Mouse (Mus musculus): ENCODE data around the gene Camk2g. TPM values are rescaled to one million over a fixed set of nuclear protein-coding genes. Genes with fewer than 3 reads are reported as not detected.

Gene Camk2g
- polyA plus RNA-seq, 1 experiment: 57.2 TPM

GRCm38 (mm10) chr14:20768581-20768980 is 25.3 kb downstream of the Camk2g start:
- Histone ChIP-seq H3K4me3 (no peak overlapping the region), H3K79me2 (ENCODE audit: control insufficient read depth, insufficient read depth) (peaks cover 23% of the 10 kb centered on the region), H3ac (ENCODE audit: control insufficient read depth, insufficient read length) (no peak overlapping the region), H3K4me2 (ENCODE audit: low read depth) (peak overlapping the region; percentile 28), H3K27me3 (ENCODE audit: control insufficient read depth, insufficient read depth, insufficient read length) (no peaks in the 10 kb centered on the region), H3K36me3 (ENCODE audit: control insufficient read depth, insufficient read depth) (peaks cover 41% of the 10 kb centered on the region)
- TF ChIP-seq TCF12 (IDR thresholded peaks at IDR 0.05; ENCODE audit: insufficient read depth, poor library complexity, severe bottlenecking) (no peak), TCF3 (IDR thresholded peaks at IDR 0.05; ENCODE audit: insufficient read length, low read depth) (no peak), POLR2AphosphoS2 (IDR thresholded peaks at IDR 0.05; ENCODE audit: insufficient read length, low read depth) (no peak), SRF (IDR thresholded peaks at IDR 0.05; ENCODE audit: control insufficient read depth, insufficient read length, low read depth) (peak; percentile 94), POLR2A (IDR thresholded peaks at IDR 0.05; ENCODE audit: insufficient read length, low read depth) (no peak)

- no peak overlapping the region for H3K4me2 ChIP-seq (ENCODE audit: low read depth)
These were observed 26.0 kb downstream of the Camk2g start for GRCm38 (mm10) chr14:20767936-20768335.

GRCm38 (mm10) chr14:20765642-20766258 is 28.1 kb downstream of the Camk2g start:
- peak overlapping the region; percentile 72 for H3K4me2 ChIP-seq (ENCODE audit: low read depth)
- H3K4me3 ChIP-seq: no peak overlapping the region
- peaks cover 49% of the 10 kb centered on the region for H3K36me3 ChIP-seq (ENCODE audit: control insufficient read depth, insufficient read depth)
- peaks cover 3% of the 10 kb centered on the region for H3K79me2 ChIP-seq (ENCODE audit: control insufficient read depth, insufficient read depth)
- no peak overlapping the region for H3ac ChIP-seq (ENCODE audit: control insufficient read depth, insufficient read length)
- no peaks in the 10 kb centered on the region for H3K27me3 ChIP-seq (ENCODE audit: control insufficient read depth, insufficient read depth, insufficient read length)
- no peak for TF ChIP-seq CEBPB (IDR thresholded peaks at IDR 0.05; ENCODE audit: insufficient read depth, poor library complexity, severe bottlenecking)
- TF ChIP-seq MYOG (IDR thresholded peaks at IDR 0.05; ENCODE audit: control insufficient read depth in 1 of 3, insufficient read depth in 1 of 3, insufficient read length in 2 of 3, low read depth in 2 of 3): peak in 1 of 3 experiments; percentile 5
- TF ChIP-seq MYOD1 (IDR thresholded peaks at IDR 0.05; ENCODE audit: control insufficient read depth in 1 of 3, insufficient read length in 2 of 3, low read depth in 2 of 3): peak in 1 of 3 experiments; percentile 13
- TF ChIP-seq SRF (IDR thresholded peaks at IDR 0.05; ENCODE audit: control insufficient read depth, insufficient read length, low read depth): peak; percentile 7

More at GRCm38 (mm10) chr14:20767936-20768335, 26.0 kb downstream of the Camk2g start:
- H3K79me2 ChIP-seq (ENCODE audit: control insufficient read depth, insufficient read depth): peaks cover 20% of the 10 kb centered on the region
- peaks cover 45% of the 10 kb centered on the region for H3K36me3 ChIP-seq (ENCODE audit: control insufficient read depth, insufficient read depth)
- no peak overlapping the region for H3K4me3 ChIP-seq
- no peak for TF ChIP-seq USF1 (IDR thresholded peaks at IDR 0.05; ENCODE audit: low read depth)
- no peak for TF ChIP-seq MYOG (IDR thresholded peaks at IDR 0.05; ENCODE audit: control insufficient read depth in 1 of 3, insufficient read depth in 1 of 3, insufficient read length in 2 of 3, low read depth in 2 of 3)
- no peak for TF ChIP-seq REST (IDR thresholded peaks at IDR 0.05; ENCODE audit: insufficient read depth, insufficient read length)
- TF ChIP-seq TCF3 (IDR thresholded peaks at IDR 0.05; ENCODE audit: insufficient read length, low read depth): no peak
- TF ChIP-seq SRF (IDR thresholded peaks at IDR 0.05; ENCODE audit: control insufficient read depth, insufficient read length, low read depth): no peak
- TF ChIP-seq MAX (IDR thresholded peaks at IDR 0.05; ENCODE audit: low read depth): no peak
- TF ChIP-seq CEBPB (IDR thresholded peaks at IDR 0.05; ENCODE audit: insufficient read depth, poor library complexity, severe bottlenecking): no peak
- TF ChIP-seq E2F4 (IDR thresholded peaks at IDR 0.05; ENCODE audit: insufficient read depth): no peak
- no peak for TF ChIP-seq POLR2AphosphoS2 (IDR thresholded peaks at IDR 0.05; ENCODE audit: insufficient read length, low read depth)
- no peak for TF ChIP-seq MYOD1 (IDR thresholded peaks at IDR 0.05; ENCODE audit: control insufficient read depth in 1 of 3, insufficient read length in 2 of 3, low read depth in 2 of 3)
- TF ChIP-seq TCF12 (IDR thresholded peaks at IDR 0.05; ENCODE audit: insufficient read depth, poor library complexity, severe bottlenecking): no peak
- TF ChIP-seq POLR2A (IDR thresholded peaks at IDR 0.05; ENCODE audit: insufficient read length, low read depth): no peak
- no peak overlapping the region for H3ac ChIP-seq (ENCODE audit: control insufficient read depth, insufficient read length)
- H3K27me3 ChIP-seq (ENCODE audit: control insufficient read depth, insufficient read depth, insufficient read length): no peaks in the 10 kb centered on the region

GRCm38 (mm10) chr14:20764942-20765341 is 28.9 kb downstream of the Camk2g start:
- Histone ChIP-seq H3K36me3 (ENCODE audit: control insufficient read depth, insufficient read depth) (peaks cover 48% of the 10 kb centered on the region), H3K27me3 (ENCODE audit: control insufficient read depth, insufficient read depth, insufficient read length) (no peaks in the 10 kb centered on the region), H3K79me2 (ENCODE audit: control insufficient read depth, insufficient read depth) (no peaks in the 10 kb centered on the region), H3ac (ENCODE audit: control insufficient read depth, insufficient read length) (no peak overlapping the region), H3K4me3 (no peak overlapping the region), H3K4me2 (ENCODE audit: low read depth) (peak overlapping the region; percentile 72)
- TF ChIP-seq POLR2A (IDR thresholded peaks at IDR 0.05; ENCODE audit: insufficient read length, low read depth) (no peak), REST (IDR thresholded peaks at IDR 0.05; ENCODE audit: insufficient read depth, insufficient read length) (no peak), E2F4 (IDR thresholded peaks at IDR 0.05; ENCODE audit: insufficient read depth) (no peak), MAX (IDR thresholded peaks at IDR 0.05; ENCODE audit: low read depth) (no peak), POLR2AphosphoS2 (IDR thresholded peaks at IDR 0.05; ENCODE audit: insufficient read length, low read depth) (no peak), MYOG (IDR thresholded peaks at IDR 0.05; ENCODE audit: control insufficient read depth in 1 of 3, insufficient read depth in 1 of 3, insufficient read length in 2 of 3, low read depth in 2 of 3) (no peak), TCF3 (IDR thresholded peaks at IDR 0.05; ENCODE audit: insufficient read length, low read depth) (no peak)

- Histone ChIP-seq H3K27me3 (ENCODE audit: control insufficient read depth, insufficient read depth, insufficient read length) (no peaks in the 10 kb centered on the region), H3K4me2 (ENCODE audit: low read depth) (no peak overlapping the region)
- TF ChIP-seq TCF12 (IDR thresholded peaks at IDR 0.05; ENCODE audit: insufficient read depth, poor library complexity, severe bottlenecking) (no peak), MYOG (IDR thresholded peaks at IDR 0.05; ENCODE audit: control insufficient read depth in 1 of 3, insufficient read depth in 1 of 3, insufficient read length in 2 of 3, low read depth in 2 of 3) (no peak), REST (IDR thresholded peaks at IDR 0.05; ENCODE audit: insufficient read depth, insufficient read length) (no peak), CEBPB (IDR thresholded peaks at IDR 0.05; ENCODE audit: insufficient read depth, poor library complexity, severe bottlenecking) (no peak), POLR2A (IDR thresholded peaks at IDR 0.05; ENCODE audit: insufficient read length, low read depth) (no peak), USF1 (IDR thresholded peaks at IDR 0.05; ENCODE audit: low read depth) (no peak), POLR2AphosphoS2 (IDR thresholded peaks at IDR 0.05; ENCODE audit: insufficient read length, low read depth) (no peak), MAX (IDR thresholded peaks at IDR 0.05; ENCODE audit: low read depth) (no peak), TCF3 (IDR thresholded peaks at IDR 0.05; ENCODE audit: insufficient read length, low read depth) (no peak), SRF (IDR thresholded peaks at IDR 0.05; ENCODE audit: control insufficient read depth, insufficient read length, low read depth) (no peak), E2F4 (IDR thresholded peaks at IDR 0.05; ENCODE audit: insufficient read depth) (no peak), MYOD1 (IDR thresholded peaks at IDR 0.05; ENCODE audit: control insufficient read depth in 1 of 3, insufficient read length in 2 of 3, low read depth in 2 of 3) (no peak)
These were observed 35.0 kb downstream of the Camk2g start for GRCm38 (mm10) chr14:20758768-20759435.

More at GRCm38 (mm10) chr14:20758768-20759435, 35.0 kb downstream of the Camk2g start:
- H3ac ChIP-seq (ENCODE audit: control insufficient read depth, insufficient read length): no peak overlapping the region
- H3K4me3 ChIP-seq: no peak overlapping the region
- no peaks in the 10 kb centered on the region for H3K79me2 ChIP-seq (ENCODE audit: control insufficient read depth, insufficient read depth)
- peaks cover 50% of the 10 kb centered on the region for H3K36me3 ChIP-seq (ENCODE audit: control insufficient read depth, insufficient read depth)

Data from myocyte (in vitro differentiated cells).